Mouse (Mus musculus) gastrocnemius, adult 2 months (tissue): ENCODE data around the gene Phf24. TPM values are rescaled to one million over a fixed set of nuclear protein-coding genes. Genes with fewer than 3 reads are reported as not detected.

ENCODE experiments used
- DNase-seq: peaks from one replicate; pipeline ENCODE4 v3.0.0; 2022
- H3K27ac ChIP-seq: fragments of 200-600 bp; 2 replicates; pipeline ENCODE4 v1.8.1; 2022; ENCODE audit warnings: mild to moderate bottlenecking
- H3K4me3 ChIP-seq: fragments of 200-600 bp; 2 replicates; pipeline ENCODE4 v1.8.1; 2022; ENCODE audit warnings: mild to moderate bottlenecking, moderate library complexity
- CTCF ChIP-seq: fragments of 200-600 bp; IDR thresholded peaks from 2 replicates; pipeline ENCODE4 v1.8.1; 2022; ENCODE audit warnings: antibody characterized with exemption, mild to moderate bottlenecking, moderate library complexity
- intact Hi-C: fragments of 180-260 bp; cut with DNase I; formaldehyde crosslinking; loops from one replicate; pipeline ENCODE4 v1.15.1; 2025
- total RNA-seq, 2 experiments: library from RNA; stranded (reverse); gene quantifications; 2 replicates each; pipeline ENCODE4 v1.2.3; 2021

Gene Phf24
- total RNA-seq, 2 experiments from 2014 or later: 0.41 to 1.3 TPM

DNA sequence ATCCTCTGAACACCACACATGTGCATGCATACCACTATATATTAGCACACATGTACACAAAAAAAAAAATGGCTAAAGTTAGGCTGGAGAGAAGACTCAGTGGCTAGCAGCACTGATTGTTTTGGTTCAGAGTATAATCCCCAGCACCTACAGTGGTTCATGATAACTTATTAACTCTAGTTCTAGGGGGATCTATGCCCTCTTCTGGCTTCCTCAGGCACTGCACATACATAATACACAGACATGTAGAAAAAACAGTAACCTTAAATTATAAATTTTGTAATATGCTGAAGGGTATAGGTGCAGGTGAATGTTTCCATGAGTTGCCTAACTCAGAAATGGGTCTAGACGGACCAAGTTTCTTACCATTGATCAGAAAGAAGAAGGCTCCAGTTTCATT is 71.8 kb downstream of the Phf24 start:
- peak; percentile 34 for TF ChIP-seq CTCF
- DNase-seq: no peak
- Histone ChIP-seq H3K4me3 (no peak overlapping the region), H3K27ac (no peak overlapping the region)
- intact Hi-C loops: no loop called here

Other genes starting within 250 kb of the Phf24 start
- gene 4930578G10Rik, start 181.1 kb upstream of the Phf24 start, total RNA-seq: under 1 TPM in 1 of 2 experiments, not detected in 1; 0.95 TPM
- gene Ccl19, start 160.1 kb upstream of the Phf24 start, total RNA-seq: not detected
- gene Ccl21a, start 142.7 kb upstream of the Phf24 start, total RNA-seq: 10 to 100 TPM in 1 of 2 experiments, 1 to 10 TPM in 1; 7.5 to 13.2 TPM
- gene Fam205a1, start 62.8 kb upstream of the Phf24 start, total RNA-seq: not detected
- gene Gm12394, start 59.9 kb upstream of the Phf24 start, total RNA-seq: not detected
- under 1 TPM; 0.38 to 0.89 TPM for gene Fam205c, start 42.4 kb upstream of the Phf24 start, total RNA-seq
- 100 to 1,000 TPM; 178 to 216 TPM for gene Dnajb5, start 33.2 kb downstream of the Phf24 start, total RNA-seq
- gene 1700022I11Rik, start 52.9 kb downstream of the Phf24 start, total RNA-seq: not detected
- gene Vcp, start 83.8 kb downstream of the Phf24 start, total RNA-seq: 100 to 1,000 TPM; 229 to 272 TPM
- 1 to 10 TPM in 1 of 2 experiments, under 1 TPM in 1; 0.84 to 1.2 TPM for gene Fancg, start 93.8 kb downstream of the Phf24 start, total RNA-seq
- gene Pigo, start 109.2 kb downstream of the Phf24 start, total RNA-seq: 10 to 100 TPM in 1 of 2 experiments, 1 to 10 TPM in 1; 4.9 to 10.2 TPM
- gene Stoml2, start 115.0 kb downstream of the Phf24 start, total RNA-seq: 100 to 1,000 TPM in 1 of 2 experiments, 10 to 100 TPM in 1; 87.5 to 108 TPM
- gene Fam214b, start 129.6 kb downstream of the Phf24 start, total RNA-seq: 10 to 100 TPM; 21.1 to 24.5 TPM
- 1 to 10 TPM; 2.1 to 2.9 TPM for gene Unc13b, start 142.3 kb downstream of the Phf24 start, total RNA-seq